Mouse (Mus musculus) C2C12 (cell line): Measurements from ENCODE around the gene Psme2. TPM values are rescaled to one million over a fixed set of nuclear protein-coding genes. Genes with fewer than 3 reads are reported as not detected.

Source experiments
- H3K27me3 ChIP-seq: one replicate; pipeline ENCODE4 v1.6.1; 2011; ENCODE audit not compliant: control insufficient read depth, insufficient read depth, insufficient read length
- H3K36me3 ChIP-seq: one replicate; pipeline ENCODE4 v1.6.1; 2011; ENCODE audit not compliant: control insufficient read depth, insufficient read depth
- H3K4me3 ChIP-seq: one replicate; pipeline ENCODE4 v1.5.1; 2011; ENCODE audit warnings: mild to moderate bottlenecking, control low read depth; ENCODE audit not compliant: poor library complexity, insufficient read depth, severe bottlenecking
- H3K79me2 ChIP-seq: one replicate; pipeline ENCODE4 v1.6.1; 2011; ENCODE audit not compliant: control insufficient read depth, insufficient read depth
- H3K79me3 ChIP-seq: one replicate; pipeline ENCODE4 v1.6.1; 2011; ENCODE audit warnings: low read depth, control low read depth
- H3ac ChIP-seq: one replicate; pipeline ENCODE3; 2011; ENCODE audit warnings: low read depth; ENCODE audit not compliant: control insufficient read depth, insufficient read length
- CEBPB ChIP-seq: IDR thresholded peaks from one replicate; pipeline ENCODE4 v1.6.1; 2011; ENCODE audit warnings: low read depth, mild to moderate bottlenecking, control low read depth, moderate library complexity
- CTCF ChIP-seq: IDR thresholded peaks from one replicate; pipeline ENCODE4 v1.5.1; 2011; ENCODE audit not compliant: control insufficient read depth, insufficient read depth, insufficient read length
- FOSL1 ChIP-seq: IDR thresholded peaks from one replicate; pipeline ENCODE4 v1.8.0; 2011; ENCODE audit warnings: mild to moderate bottlenecking, low read length; ENCODE audit not compliant: poor library complexity, insufficient read depth, severe bottlenecking
- MAX ChIP-seq: IDR thresholded peaks from one replicate; pipeline ENCODE4 v1.6.1; 2011; ENCODE audit warnings: mild to moderate bottlenecking, control low read depth
- MYOD1 ChIP-seq: IDR thresholded peaks from one replicate; pipeline ENCODE4 v1.6.1; 2011; ENCODE audit warnings: low read depth; ENCODE audit not compliant: control insufficient read depth, insufficient read length
- MYOG ChIP-seq: IDR thresholded peaks from one replicate; pipeline ENCODE4 v1.6.1; 2011; ENCODE audit not compliant: control insufficient read depth, insufficient read length; ENCODE audit errors: extremely low read depth
- USF1 ChIP-seq: IDR thresholded peaks from one replicate; pipeline ENCODE4 v1.6.1; 2011; ENCODE audit warnings: low read depth, mild to moderate bottlenecking, control low read depth, moderate library complexity
- polyA plus RNA-seq: library from polyadenylated mRNA; unstranded; fragments of >200 nt; fragmentation: generic; extraction: Trizol; gene quantifications from one replicate; pipeline ENCODE4 v1.2.1, GENCODE M21; 2012; ENCODE audit warnings: missing spikeins

The Psme2 gene
- polyA plus RNA-seq, 1 experiment, result 110 TPM

- H3K36me3 ChIP-seq, result no peaks in the 10 kb centered on the region
- TF ChIP-seq MYOD1 (no peak), USF1 (no peak), MAX (no peak), MYOG (no peak), CEBPB (no peak)
Measured at GRCm38 (mm10) chr14:55558740-55559448, 32.0 kb downstream of the Psme2 start.

GRCm38 (mm10) chr14:55557587-55557986 is 33.3 kb downstream of the Psme2 start:
- TF ChIP-seq MYOG (no peak), FOSL1 (no peak), CTCF (no peak), MYOD1 (no peak), CEBPB (no peak), MAX (no peak), USF1 (no peak)
- H3ac ChIP-seq, result no peak overlapping the region
- no peak overlapping the region for H3K4me3 ChIP-seq

More at GRCm38 (mm10) chr14:55558740-55559448, 32.0 kb downstream of the Psme2 start:
- no peak overlapping the region for H3ac ChIP-seq
- H3K79me3 ChIP-seq, result no peaks in the 10 kb centered on the region
- no peaks in the 10 kb centered on the region for H3K79me2 ChIP-seq
- H3K27me3 ChIP-seq, result no peaks in the 10 kb centered on the region
- no peak overlapping the region for H3K4me3 ChIP-seq

GRCm38 (mm10) chr14:55557003-55557402 is 33.9 kb downstream of the Psme2 start:
- H3K79me2 ChIP-seq, result no peaks in the 10 kb centered on the region
- TF ChIP-seq CEBPB (no peak), MAX (peak; percentile 30), CTCF (peak; percentile 58)
- H3K79me3 ChIP-seq, result no peaks in the 10 kb centered on the region
- no peak overlapping the region for H3ac ChIP-seq
- H3K4me3 ChIP-seq, result no peak overlapping the region
- H3K36me3 ChIP-seq, result no peaks in the 10 kb centered on the region
- no peaks in the 10 kb centered on the region for H3K27me3 ChIP-seq

More at GRCm38 (mm10) chr14:55557587-55557986, 33.3 kb downstream of the Psme2 start:
- Histone ChIP-seq H3K79me2 (no peaks in the 10 kb centered on the region), H3K27me3 (no peaks in the 10 kb centered on the region), H3K36me3 (no peaks in the 10 kb centered on the region), H3K79me3 (no peaks in the 10 kb centered on the region)

- Histone ChIP-seq H3ac (no peak overlapping the region), H3K79me3 (no peaks in the 10 kb centered on the region), H3K27me3 (no peaks in the 10 kb centered on the region), H3K36me3 (no peaks in the 10 kb centered on the region), H3K79me2 (no peaks in the 10 kb centered on the region), H3K4me3 (no peak overlapping the region)
- TF ChIP-seq CEBPB (no peak), FOSL1 (no peak), MYOD1 (no peak), MAX (no peak), USF1 (no peak), MYOG (no peak), CTCF (no peak)
Measured at GRCm38 (mm10) chr14:55555788-55556187, 35.1 kb downstream of the Psme2 start.

- Histone ChIP-seq H3K36me3 (peaks cover 8% of the 10 kb centered on the region), H3K79me2 (no peaks in the 10 kb centered on the region), H3K4me3 (no peak overlapping the region), H3K27me3 (no peaks in the 10 kb centered on the region), H3ac (no peak overlapping the region), H3K79me3 (no peaks in the 10 kb centered on the region)
- TF ChIP-seq CEBPB (no peak), USF1 (no peak), MYOG (no peak), FOSL1 (no peak), MYOD1 (no peak), MAX (no peak), CTCF (no peak)
Measured at GRCm38 (mm10) chr14:55554635-55555034, 36.3 kb downstream of the Psme2 start.

- TF ChIP-seq MYOG (no peak), CEBPB (no peak), USF1 (no peak), CTCF (no peak), MAX (no peak), MYOD1 (no peak), FOSL1 (no peak)
Measured at GRCm38 (mm10) chr14:55551794-55552193, 39.1 kb downstream of the Psme2 start.

More at GRCm38 (mm10) chr14:55551794-55552193, 39.1 kb downstream of the Psme2 start:
- no peaks in the 10 kb centered on the region for H3K27me3 ChIP-seq
- no peaks in the 10 kb centered on the region for H3K79me3 ChIP-seq
- H3K36me3 ChIP-seq, result peaks cover 34% of the 10 kb centered on the region
- H3ac ChIP-seq, result no peak overlapping the region
- H3K79me2 ChIP-seq, result no peaks in the 10 kb centered on the region
- no peak overlapping the region for H3K4me3 ChIP-seq
